Mouse (Mus musculus): Measurements from ENCODE around the gene Irf8.

Irf8 gene

DNA sequence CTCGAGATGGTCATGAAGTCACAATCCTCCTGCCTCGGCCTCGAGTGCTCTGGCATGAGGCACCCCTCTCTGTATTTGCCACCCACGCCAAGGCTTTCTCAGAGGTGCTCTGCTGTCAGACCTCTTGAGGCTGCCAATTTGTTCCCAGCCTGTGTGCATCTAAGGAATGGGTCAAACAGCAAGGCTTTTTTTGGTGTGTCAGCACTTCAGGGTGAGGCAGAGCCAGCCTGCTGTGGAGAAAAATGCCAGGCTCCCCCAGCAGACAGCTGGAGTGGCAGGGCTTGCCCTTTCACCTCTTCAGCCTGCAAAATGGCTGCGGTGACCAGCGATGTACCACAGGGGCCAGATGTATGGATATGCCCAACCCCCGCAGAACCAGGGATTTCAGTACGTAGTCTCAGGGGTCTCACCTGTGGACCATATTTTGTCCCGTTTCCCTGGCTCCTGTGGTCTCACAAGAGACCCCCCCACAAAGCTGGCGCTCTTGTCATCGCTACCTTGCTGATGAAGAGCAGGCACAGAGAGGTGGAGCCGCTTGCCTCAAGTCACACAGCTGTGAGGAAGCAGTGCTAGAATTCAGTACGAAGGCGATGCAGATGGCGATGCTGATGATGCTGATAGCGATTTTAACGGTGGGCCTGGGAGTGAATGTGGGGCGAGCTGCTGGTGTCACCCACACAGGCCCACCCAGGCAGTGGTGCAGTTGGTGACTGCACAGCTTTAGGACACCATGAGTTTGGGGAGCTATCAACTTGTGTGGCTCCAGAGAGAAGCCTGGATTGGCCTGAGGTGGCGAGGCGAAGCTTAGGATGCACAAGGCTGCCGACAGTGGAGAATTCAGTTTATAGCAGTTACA is 15.3 kb downstream of the Irf8 start:
- no peak for DNase-seq

- DNase-seq = no peak
Observed at GRCm38 (mm10) chr8:120752082-120752452, 15.9 kb downstream of the Irf8 start.

GRCm38 (mm10) chr8:120753476-120753875 is 17.3 kb downstream of the Irf8 start:
- DNase-seq = no peak

- DNase-seq = no peak
Observed at GRCm38 (mm10) chr8:120755306-120756297, 19.4 kb downstream of the Irf8 start.

DNA sequence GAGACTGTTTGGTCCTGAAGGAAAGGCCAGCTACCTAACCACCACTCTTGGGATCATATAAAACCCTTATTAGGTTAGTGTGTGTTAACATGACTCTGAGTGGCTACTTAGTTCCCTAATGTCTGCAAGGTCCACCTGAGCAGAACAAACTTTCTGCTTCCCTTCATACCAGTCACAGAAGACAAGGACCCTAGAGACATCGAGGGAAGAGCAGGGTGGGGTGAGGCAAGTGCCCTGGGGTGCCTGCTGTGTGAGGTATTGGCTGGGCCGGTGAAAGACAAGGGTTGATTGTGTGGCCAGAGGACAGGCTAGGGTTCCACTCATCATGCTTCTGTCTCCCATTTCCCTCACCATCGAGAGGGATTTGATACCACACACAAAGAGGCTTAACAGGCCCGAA is 21.8 kb downstream of the Irf8 start:
- no peak for DNase-seq

GRCm38 (mm10) chr8:120759847-120760246 is 23.7 kb downstream of the Irf8 start:
- no peak for DNase-seq

DNA sequence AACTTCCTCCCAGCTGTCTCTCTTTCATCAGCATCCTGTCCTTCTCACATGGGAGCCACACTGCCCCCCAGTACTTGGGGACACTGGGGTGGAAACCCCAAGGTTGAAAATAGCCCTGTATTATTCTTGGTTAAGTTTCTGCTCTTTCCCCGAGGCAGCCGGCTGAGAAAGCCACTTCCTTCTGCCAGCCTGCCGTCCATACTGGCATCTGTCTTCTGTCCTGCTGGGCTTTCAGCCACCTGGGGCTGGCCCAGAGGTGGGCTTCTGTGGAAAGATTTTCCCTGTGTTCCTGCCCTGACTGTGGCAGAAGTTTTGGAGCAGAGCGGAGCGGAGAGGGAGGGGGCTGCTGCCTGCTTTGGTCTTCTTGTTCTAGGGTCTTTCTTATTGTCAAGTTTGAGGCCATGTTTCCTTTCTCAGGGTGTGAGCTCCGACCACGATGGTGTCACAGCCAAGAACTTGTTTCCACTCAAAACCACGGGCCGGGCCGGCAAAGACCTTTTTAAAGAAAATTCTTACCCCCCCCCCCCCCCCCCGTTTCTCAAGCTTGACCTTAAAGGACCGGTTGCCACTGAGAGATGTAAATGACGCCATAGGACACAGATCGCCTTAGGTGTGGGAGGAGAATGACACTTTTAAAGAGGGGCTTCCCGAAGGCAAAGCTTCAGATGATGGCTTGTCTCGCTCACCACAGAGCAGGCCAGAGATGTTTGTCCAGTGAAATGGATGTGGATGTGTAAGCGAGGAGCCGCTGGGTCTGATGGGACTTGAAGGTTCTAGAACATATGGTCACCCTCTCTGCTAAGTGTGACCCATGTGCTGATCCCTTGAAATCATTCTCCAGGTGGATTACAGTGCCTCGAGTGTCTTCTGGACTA is 24.4 kb downstream of the Irf8 start:
- no peak for DNase-seq

DNA sequence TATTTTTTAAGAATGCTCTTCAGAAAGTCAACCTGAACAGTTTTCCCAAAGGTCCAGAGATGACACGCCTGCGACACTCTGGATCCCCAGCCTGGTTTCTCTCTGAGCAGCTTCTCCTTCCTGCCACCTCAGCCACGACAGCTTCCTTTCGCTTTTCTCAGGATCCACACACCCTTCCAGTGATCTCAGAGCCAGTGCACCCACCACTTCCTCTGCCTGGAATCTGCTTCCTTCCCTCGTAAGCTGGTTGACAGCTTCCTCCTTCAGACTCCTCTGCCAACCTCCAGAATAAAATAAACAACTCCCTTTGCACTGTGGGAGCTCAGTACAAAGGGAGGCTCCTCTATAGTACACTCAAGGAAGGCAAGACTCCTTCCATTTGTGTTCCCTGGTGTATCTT is 27.1 kb downstream of the Irf8 start:
- DNase-seq = no peak

- no peak for DNase-seq
Observed at GRCm38 (mm10) chr8:120764638-120765037, 28.5 kb downstream of the Irf8 start.

GRCm38 (mm10) chr8:120766622-120767021 is 30.5 kb downstream of the Irf8 start:
- DNase-seq = no peak

- no peak for DNase-seq
Observed at GRCm38 (mm10) chr8:120768454-120769218, 32.5 kb downstream of the Irf8 start.

- DNase-seq = no peak
Observed at GRCm38 (mm10) chr8:120777184-120777583, 41.0 kb downstream of the Irf8 start.

GRCm38 (mm10) chr8:120777732-120778131 is 41.6 kb downstream of the Irf8 start:
- DNase-seq = no peak

DNA sequence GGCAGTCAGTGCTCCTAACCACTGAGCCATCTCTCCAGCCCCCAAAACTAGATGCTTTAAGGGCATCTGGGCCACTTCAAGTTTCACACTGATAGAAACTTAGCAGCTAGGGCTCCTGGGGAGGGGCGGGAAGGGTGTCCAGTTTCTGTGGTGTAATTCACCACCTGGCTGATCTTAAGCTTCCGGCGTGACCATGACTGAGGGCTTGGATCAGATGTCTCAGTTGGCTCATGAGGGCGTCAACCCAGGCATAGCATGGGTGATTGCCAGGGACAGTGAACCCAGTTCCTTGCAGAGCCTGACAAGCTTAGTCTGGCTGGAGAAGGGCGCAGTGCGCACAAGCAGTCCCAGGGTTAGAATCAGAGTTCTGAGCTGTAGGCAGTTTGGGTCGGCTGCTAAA is 42.9 kb downstream of the Irf8 start:
- DNase-seq = no peak

- DNase-seq = no peak
Observed at GRCm38 (mm10) chr8:120783781-120784180, 47.6 kb downstream of the Irf8 start.

DNA sequence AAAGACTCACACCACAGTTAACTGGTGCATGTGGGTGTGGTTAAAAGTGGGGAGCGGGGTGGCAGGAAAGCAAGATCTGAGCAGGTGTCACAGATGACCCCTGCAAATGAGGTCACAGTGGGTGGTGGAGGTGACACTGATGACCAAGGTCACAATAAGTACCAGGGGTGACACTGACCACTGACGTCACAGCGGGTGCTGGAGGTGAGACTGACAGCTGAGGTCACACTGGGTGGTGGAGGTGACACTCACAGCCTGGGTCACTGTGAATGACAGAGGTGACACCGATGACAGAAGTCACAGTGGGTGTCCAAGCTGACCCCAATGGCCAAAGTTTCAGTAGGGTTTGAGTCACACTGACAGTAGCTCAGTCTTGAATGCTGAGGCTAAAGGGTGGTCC is 50.6 kb downstream of the Irf8 start:
- no peak for DNase-seq

DNA sequence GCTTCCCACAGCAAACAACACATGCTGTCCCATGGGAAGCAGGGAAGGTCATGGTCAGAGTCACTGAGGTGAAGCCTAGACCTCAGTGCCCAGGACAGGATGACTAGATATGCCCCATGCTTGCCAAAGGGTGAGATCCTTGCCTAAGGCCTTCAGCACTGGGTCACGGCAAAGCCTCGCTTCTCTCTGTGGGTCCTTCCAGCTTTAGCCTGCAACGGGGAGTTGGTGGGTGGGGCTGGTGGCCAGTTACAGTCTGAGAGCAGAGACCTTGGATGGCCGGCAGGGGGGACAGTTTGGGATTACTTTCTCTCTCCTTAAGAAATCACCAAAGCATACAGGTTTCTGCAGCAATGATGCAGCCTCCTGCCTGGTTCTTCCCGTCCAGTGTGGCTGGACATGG is 51.5 kb downstream of the Irf8 start:
- no peak for DNase-seq

DNA sequence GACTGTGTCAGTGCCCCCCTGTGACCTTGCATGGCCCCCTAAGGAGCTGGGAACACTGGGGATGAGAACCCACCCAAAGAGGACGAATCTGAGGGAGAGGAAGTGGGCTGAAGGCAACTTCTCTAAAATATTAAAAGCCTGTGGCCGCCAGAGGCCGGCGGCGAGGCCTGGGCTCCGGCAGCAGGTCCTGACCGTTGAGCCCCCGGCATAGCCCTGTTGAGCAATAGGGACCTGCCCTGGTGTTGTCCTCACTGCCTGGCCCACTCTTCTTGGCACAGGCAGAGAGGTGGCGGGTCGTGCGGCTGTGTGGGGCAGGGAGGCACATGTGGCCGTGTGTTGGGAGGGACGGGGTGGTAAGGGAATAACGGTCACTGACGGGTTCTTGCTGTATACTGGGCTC is 56.6 kb downstream of the Irf8 start:
- DNase-seq = no peak

GRCm38 (mm10) chr8:120795944-120796635 is 59.9 kb downstream of the Irf8 start:
- peak; percentile 49 to 67 for DNase-seq

DNA sequence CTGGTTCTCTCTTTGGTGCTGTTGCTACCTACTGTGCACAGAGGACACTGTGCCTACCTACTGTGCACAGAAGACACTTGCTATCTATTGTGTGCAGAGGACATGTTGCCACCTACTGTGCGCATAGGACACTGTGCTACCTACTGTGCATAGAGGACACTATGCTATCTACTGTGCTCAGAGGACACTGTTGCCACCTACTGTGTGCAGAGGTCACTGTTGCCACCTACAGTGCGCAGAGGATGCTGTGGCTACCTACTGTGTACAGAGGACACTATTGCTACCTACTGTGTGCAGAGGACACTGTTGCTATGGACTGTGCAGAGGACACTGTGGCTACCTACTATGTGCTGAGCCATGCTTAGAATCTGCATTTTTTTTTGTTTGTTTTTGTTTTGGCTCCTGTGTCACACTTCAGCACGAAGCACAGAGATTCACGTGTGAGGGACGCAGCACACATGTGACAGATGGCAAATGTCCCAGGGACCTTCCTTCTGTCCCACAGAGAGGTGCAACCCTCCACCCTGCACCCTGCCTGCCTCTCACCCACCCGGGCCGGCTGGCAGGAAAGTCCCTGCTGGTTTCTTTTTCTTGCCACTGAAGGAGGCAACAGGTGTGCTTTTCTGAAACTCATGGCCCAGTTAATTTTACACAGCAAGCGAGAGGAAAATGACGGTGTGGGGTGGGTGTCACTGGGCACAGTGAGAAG is 61.0 kb downstream of the Irf8 start:
- DNase-seq = no peak

Measured in cerebellum, adult 18-20 months (tissue).